Mouse (Mus musculus) neural tube, embryonic 13.5 days (tissue): Measurements from ENCODE around the gene Pa2g4. TPM values are rescaled to one million over a fixed set of nuclear protein-coding genes. Genes with fewer than 3 reads are reported as not detected.
A peak's percentile ranks its signal among the peaks of the same experiment; 100 is the strongest.

Experiments used
- ATAC-seq: fragments of 200-750 bp; cut with Nextera tagmentation; 2 replicates; pipeline ENCODE4 v1.8.0; 2017; ENCODE audit warnings: low read depth, mild to moderate bottlenecking, moderate TSS enrichment, moderate library complexity
- H3K27ac ChIP-seq: fragments of 300-500 bp; sonication (generic); replicated peaks from 2 replicates; pipeline ENCODE4 v1.5.1; 2015; ENCODE audit warnings: moderate library complexity, mild to moderate bottlenecking, inconsistent platforms
- H3K27me3 ChIP-seq: fragments of 300-500 bp; sonication (generic); 2 replicates; pipeline ENCODE4 v1.6.1; 2015; ENCODE audit warnings: mild to moderate bottlenecking, inconsistent platforms
- H3K36me3 ChIP-seq: fragments of 300-500 bp; sonication (generic); 2 replicates; pipeline ENCODE4 v1.6.1; 2015; ENCODE audit warnings: mild to moderate bottlenecking, inconsistent platforms
- H3K4me1 ChIP-seq: fragments of 300-500 bp; sonication (generic); replicated peaks from 2 replicates; pipeline ENCODE4 v1.6.1; 2015; ENCODE audit warnings: inconsistent platforms
- H3K4me2 ChIP-seq: fragments of 300-500 bp; sonication (generic); 2 replicates; pipeline ENCODE4 v1.6.1; 2015; ENCODE audit warnings: inconsistent platforms, mild to moderate bottlenecking, moderate library complexity
- H3K4me3 ChIP-seq: fragments of 300-500 bp; sonication (generic); 2 replicates; pipeline ENCODE4 v1.5.1; 2015; ENCODE audit warnings: mild to moderate bottlenecking, inconsistent platforms
- H3K9ac ChIP-seq: fragments of 300-500 bp; sonication (generic); 2 replicates; pipeline ENCODE4 v1.6.1; 2015; ENCODE audit warnings: moderate library complexity, mild to moderate bottlenecking, inconsistent platforms
- H3K9me3 ChIP-seq: fragments of 300-500 bp; sonication (generic); 2 replicates; pipeline ENCODE4 v1.6.1; 2016; ENCODE audit warnings: inconsistent platforms
- WGBS: fragments of 180-500 bp; shearing (Covaris S2); methylation state at CpG from one replicate; pipeline ENCODE4 v1.1.7; 2015; 5-methylcytosine and 5-hydroxymethylcytosine counted together
- polyA plus RNA-seq: library from polyadenylated mRNA; unstranded; fragments of >200 nt; fragmentation: Nextera tagmentation; extraction: Ambion mirVana; gene quantifications from 2 replicates; pipeline ENCODE4 v1.2.1, GENCODE M21; 2015

The Pa2g4 gene
- polyA plus RNA-seq, 1 experiment from 2014 or later: 124 TPM

DNA sequence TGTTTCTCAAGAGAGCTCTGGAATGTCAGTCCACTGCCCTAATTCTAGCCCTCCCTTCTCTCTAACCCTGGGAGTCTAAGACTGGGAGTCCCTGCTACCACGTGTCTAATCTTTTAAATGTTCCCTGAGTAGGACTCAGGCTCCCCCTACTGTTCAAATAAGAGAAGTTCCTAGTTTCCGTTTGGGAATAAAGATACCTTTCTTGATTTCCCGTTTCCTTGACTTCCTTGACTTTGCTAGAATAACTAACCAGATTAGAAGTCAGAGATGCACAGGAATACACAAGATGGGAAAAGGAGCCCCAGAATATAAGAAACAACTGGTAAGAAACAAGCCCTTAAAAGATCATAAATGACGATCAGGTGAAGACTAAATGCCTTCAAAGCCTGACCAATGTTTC lies 19.4 kb downstream of the Pa2g4 start:
- Histone ChIP-seq H3K9ac (peak overlapping the region; percentile 97; the same call in 1 of the 2 replicates), H3K4me1 (peaks cover 30% of the 10 kb centered on the region), H3K27me3 (no peaks in the 10 kb centered on the region), H3K4me2 (peak overlapping the region; percentile 86), H3K4me3 (peak overlapping the region; percentile 82), H3K36me3 (peaks cover 43% of the 10 kb centered on the region), H3K27ac (peak overlapping the region; percentile 97; the same call in 1 of the 2 replicates), H3K9me3 (no peaks in the 10 kb centered on the region)
- no peak for ATAC-seq
- WGBS: 17% methylated on average over 4 of the region's 4 CpGs

DNA sequence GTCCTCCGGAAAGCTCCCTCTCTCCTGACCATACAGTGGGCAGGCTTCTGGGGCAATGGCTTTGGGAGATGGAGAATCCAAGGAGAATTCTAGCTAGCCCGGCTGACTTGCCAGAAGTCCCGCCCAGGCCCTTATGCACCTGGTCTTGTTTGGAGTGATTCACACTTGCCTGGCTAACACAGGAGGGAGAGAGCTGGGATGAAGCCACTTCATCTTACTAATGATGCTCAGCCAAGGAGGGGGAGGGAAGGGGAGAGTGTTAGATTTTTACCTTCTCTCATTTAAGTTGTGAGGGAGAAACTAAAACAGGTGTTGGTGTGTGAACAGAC lies 20.3 kb downstream of the Pa2g4 start:
- H3K9ac ChIP-seq: no peak overlapping the region
- no peak overlapping the region for H3K4me2 ChIP-seq
- H3K4me3 ChIP-seq: no peak overlapping the region
- H3K4me1 ChIP-seq: peaks cover 30% of the 10 kb centered on the region
- H3K36me3 ChIP-seq: peaks cover 48% of the 10 kb centered on the region
- ATAC-seq: no peak
- whole genome bisulfite sequencing: 94% methylated on average over 3 of the region's 3 CpGs
- no peaks in the 10 kb centered on the region for H3K9me3 ChIP-seq
- no peaks in the 10 kb centered on the region for H3K27me3 ChIP-seq
- no peak overlapping the region for H3K27ac ChIP-seq

GRCm38 (mm10) chr10:128544674-128545569 lies 20.9 kb downstream of the Pa2g4 start:
- H3K9ac ChIP-seq: no peak overlapping the region
- H3K27ac ChIP-seq: no peak overlapping the region
- no peaks in the 10 kb centered on the region for H3K9me3 ChIP-seq
- H3K36me3 ChIP-seq: peaks cover 48% of the 10 kb centered on the region
- no peaks in the 10 kb centered on the region for H3K27me3 ChIP-seq
- peaks cover 30% of the 10 kb centered on the region for H3K4me1 ChIP-seq
- no peak overlapping the region for H3K4me2 ChIP-seq
- H3K4me3 ChIP-seq: no peak overlapping the region
- WGBS: 94% methylated on average over 37 of the region's 37 CpGs
- ATAC-seq: no peak

- Histone ChIP-seq H3K27me3 (no peaks in the 10 kb centered on the region), H3K4me1 (peaks cover 26% of the 10 kb centered on the region), H3K4me2 (no peak overlapping the region), H3K9ac (no peak overlapping the region), H3K27ac (no peak overlapping the region), H3K9me3 (no peaks in the 10 kb centered on the region), H3K36me3 (peaks cover 48% of the 10 kb centered on the region), H3K4me3 (no peak overlapping the region)
- no peak for ATAC-seq
- 98% methylated on average over 15 of the region's 15 CpGs for WGBS
Observed at GRCm38 (mm10) chr10:128544151-128544657, 21.6 kb downstream of the Pa2g4 start.

DNA sequence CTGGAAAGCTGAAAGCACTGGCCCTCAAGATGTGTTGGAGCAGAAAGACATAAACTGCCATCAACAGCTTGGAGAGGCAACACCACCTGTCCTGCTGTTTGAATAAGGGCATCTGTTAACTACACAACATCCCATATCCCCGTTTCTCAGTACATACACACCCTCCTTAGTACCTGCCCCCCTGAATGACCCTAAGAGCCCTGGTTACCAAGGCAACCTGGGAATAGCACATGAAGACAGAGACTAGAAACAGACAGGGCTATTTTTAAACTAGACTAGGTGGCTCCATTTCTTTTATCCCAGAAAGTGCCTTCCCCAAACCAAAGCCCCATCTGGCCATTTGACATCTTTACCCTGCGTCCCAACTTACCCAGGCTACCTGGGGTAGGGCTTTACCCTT lies 22.7 kb downstream of the Pa2g4 start:
- 69% methylated on average over 2 of the region's 2 CpGs for WGBS
- no peak overlapping the region for H3K4me2 ChIP-seq
- H3K9me3 ChIP-seq: no peaks in the 10 kb centered on the region
- no peak for ATAC-seq
- H3K27ac ChIP-seq: no peak overlapping the region
- H3K4me1 ChIP-seq: peaks cover 26% of the 10 kb centered on the region
- peaks cover 48% of the 10 kb centered on the region for H3K36me3 ChIP-seq
- no peak overlapping the region for H3K4me3 ChIP-seq
- H3K27me3 ChIP-seq: no peaks in the 10 kb centered on the region
- no peak overlapping the region for H3K9ac ChIP-seq

- Histone ChIP-seq H3K36me3 (peaks cover 23% of the 10 kb centered on the region), H3K4me1 (peaks cover 10% of the 10 kb centered on the region; the same call in 1 of the 2 replicates), H3K27ac (no peak overlapping the region), H3K9me3 (no peaks in the 10 kb centered on the region), H3K4me2 (no peak overlapping the region), H3K4me3 (no peak overlapping the region), H3K9ac (no peak overlapping the region), H3K27me3 (no peaks in the 10 kb centered on the region)
- no peak for ATAC-seq
- 88% methylated on average over 1 of the region's 1 CpGs for WGBS
Observed at GRCm38 (mm10) chr10:128538340-128538870, 27.4 kb downstream of the Pa2g4 start.

DNA sequence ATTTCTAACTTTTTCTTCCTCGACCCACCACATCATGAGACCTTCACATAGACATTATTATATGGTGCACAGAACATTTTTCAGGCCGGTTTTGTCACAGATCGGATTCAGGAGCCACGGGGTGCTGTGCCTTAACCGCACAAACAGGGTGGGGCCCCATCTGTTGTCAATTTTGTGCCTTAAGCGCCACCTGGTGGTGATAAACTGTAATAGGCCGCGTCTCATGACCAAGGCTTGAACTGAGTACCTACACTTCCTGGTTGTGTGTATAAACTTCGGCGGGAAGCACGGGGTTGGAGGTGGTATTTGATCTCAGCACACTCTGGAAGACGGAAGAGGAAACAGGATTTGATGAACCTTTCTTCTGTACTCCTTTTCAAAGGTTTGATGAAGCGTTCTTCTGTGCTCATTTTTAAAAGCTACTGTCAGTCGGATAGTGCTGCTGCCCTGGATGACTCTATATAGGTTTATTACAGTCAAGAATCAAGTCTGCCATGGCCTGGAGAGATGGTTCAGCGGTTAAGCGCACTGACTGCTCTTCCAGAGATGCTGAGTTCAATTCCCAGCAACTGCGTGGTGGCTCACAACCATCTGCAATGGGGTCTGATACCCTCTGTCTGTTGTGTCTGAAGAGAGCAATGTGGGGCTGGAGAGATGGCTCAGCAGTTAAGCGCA lies 29.4 kb downstream of the Pa2g4 start:
- H3K4me1 ChIP-seq: 0 out of 2 replicates have a peak, but pooled peaks cover 5% of the 10 kb centered on the region
- WGBS: 19% methylated on average over 18 of the region's 18 CpGs
- ATAC-seq: peak; percentile 92
- H3K4me2 ChIP-seq: peak overlapping the region; percentile 46
- H3K9me3 ChIP-seq: no peaks in the 10 kb centered on the region
- no peaks in the 10 kb centered on the region for H3K27me3 ChIP-seq
- H3K9ac ChIP-seq: peak overlapping the region; percentile 50
- H3K27ac ChIP-seq: no peak overlapping the region
- peak overlapping the region; percentile 15; the same call in 1 of the 2 replicates for H3K4me3 ChIP-seq
- peaks cover 5% of the 10 kb centered on the region for H3K36me3 ChIP-seq

DNA sequence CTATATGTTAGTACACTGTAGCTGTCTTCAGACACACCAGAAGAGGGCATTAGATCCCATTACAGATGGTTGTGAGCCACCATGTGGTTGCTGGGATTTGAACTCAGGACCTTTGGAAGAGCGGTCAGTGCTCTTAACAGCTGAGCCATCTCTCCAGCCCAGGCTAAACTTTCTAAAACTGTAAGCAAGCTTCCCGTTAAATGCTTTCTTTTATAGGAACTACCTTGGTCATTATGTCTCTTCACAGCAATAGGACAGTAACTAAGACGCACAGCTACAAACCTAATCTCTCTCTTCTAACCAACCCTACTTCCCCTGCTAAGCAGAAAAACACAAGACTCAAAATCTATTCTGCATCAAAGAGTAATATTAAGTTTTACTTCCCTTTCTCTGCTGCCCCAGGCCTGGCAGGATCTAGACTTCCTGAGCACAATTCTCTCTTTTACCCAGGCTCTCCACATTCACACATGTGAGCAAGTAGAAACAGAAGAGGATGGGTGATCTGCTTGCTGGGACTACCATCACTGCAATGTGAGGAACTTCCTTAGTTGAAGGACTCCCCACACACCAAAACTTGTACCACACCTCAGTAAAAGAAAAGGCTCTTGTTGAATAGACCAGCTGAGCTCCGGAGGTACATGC lies 30.0 kb downstream of the Pa2g4 start:
- no peak for ATAC-seq

DNA sequence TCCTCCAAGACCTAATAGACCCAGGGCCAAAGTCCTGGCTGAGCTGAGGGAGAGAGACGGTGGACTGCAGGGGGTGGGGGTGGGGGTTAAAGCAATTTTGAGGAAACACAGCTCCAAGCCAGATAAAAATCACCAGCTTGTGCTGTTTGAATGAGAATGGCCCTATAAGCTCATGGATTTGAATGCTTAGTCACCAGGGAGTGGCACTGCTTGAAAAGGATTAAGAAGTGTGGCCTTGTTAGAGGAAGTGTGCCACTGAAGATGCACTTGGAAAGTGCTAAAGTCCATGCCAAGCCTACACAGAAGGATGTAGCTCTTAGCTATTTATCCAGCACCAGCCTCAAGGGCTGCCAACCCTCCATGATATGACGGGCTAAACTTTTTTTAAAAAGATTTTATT lies 30.6 kb downstream of the Pa2g4 start:
- 86% methylated on average over 2 of the region's 2 CpGs for WGBS
- H3K36me3 ChIP-seq: no peaks in the 10 kb centered on the region
- H3K27ac ChIP-seq: no peak overlapping the region
- no peaks in the 10 kb centered on the region for H3K9me3 ChIP-seq
- ATAC-seq: no peak
- H3K27me3 ChIP-seq: no peaks in the 10 kb centered on the region
- H3K4me3 ChIP-seq: no peak overlapping the region
- no peak overlapping the region for H3K4me2 ChIP-seq
- H3K9ac ChIP-seq: no peak overlapping the region
- H3K4me1 ChIP-seq: 0 out of 2 replicates have a peak, but pooled peaks cover 5% of the 10 kb centered on the region

More for the DNA sequence above, 30.0 kb downstream of the Pa2g4 start:
- H3K36me3 ChIP-seq: no peaks in the 10 kb centered on the region
- H3K4me1 ChIP-seq: 0 out of 2 replicates have a peak, but pooled peaks cover 5% of the 10 kb centered on the region
- H3K9me3 ChIP-seq: no peaks in the 10 kb centered on the region
- H3K27ac ChIP-seq: no peak overlapping the region
- peak overlapping the region; percentile 15; the same call in 1 of the 2 replicates for H3K4me3 ChIP-seq
- H3K27me3 ChIP-seq: no peaks in the 10 kb centered on the region
- H3K4me2 ChIP-seq: peak overlapping the region; percentile 46
- peak overlapping the region; percentile 50 for H3K9ac ChIP-seq
- 77% methylated on average over 4 of the region's 4 CpGs for WGBS

DNA sequence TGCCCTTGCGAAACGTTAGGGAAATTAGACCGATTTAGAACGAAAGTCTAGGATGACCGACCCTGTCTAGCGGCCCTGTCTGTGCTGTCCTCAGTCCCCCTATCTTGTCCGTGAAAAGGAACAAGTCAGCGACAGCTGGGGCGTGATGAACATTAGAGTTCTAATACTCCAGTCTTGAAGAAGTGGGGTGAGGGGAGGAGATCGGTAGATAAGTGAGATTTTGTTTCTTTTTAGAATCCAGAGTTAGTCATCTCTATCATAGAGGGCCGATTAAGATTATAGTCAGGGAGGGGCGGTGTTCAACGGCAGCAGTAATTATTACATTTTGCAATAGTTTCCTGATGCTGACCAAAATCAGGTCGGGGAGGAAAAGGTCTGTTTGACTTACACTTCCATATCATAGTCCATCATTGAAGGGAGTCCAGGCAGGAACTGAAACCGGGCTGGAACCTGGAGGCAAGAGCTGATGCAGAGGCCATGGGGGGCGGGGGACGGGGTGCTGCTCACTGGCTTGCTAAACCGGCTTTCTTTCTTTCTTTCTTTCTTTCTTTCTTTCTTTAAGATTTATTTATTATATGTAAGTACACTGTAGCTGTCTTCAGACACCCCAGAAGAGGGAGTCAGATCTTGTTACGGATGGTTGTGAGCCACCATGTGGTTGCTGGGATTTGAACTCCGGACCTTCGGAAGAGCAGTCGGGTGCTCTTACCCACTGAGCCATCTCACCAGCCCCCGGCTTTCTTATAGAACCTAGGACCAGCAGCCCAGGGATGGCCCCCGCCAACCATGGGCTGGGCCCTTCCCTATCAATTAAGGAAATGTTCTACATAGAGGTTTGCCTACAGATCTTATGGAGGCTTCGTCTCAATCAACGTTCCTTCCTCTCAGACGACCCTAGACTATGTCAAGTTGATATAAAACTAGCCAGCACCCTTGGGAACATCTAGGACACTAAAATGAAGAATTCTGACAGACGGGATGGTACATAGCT lies 39.1 kb downstream of the Pa2g4 start:
- Histone ChIP-seq H3K4me1 (peaks cover 19% of the 10 kb centered on the region), H3K27ac (no peak overlapping the region), H3K4me3 (peak overlapping the region; percentile 76), H3K9ac (peak overlapping the region; percentile 81), H3K27me3 (peaks cover 9% of the 10 kb centered on the region), H3K36me3 (no peaks in the 10 kb centered on the region), H3K4me2 (peak overlapping the region; percentile 99), H3K9me3 (no peaks in the 10 kb centered on the region)
- ATAC-seq: 0 out of 2 replicates have a peak, but pooled peaks have one; percentile 23
- WGBS: 29% methylated on average over 28 of the region's 28 CpGs
